Mouse (Mus musculus) central nervous system, embryonic 14 days (tissue): ENCODE results near the gene Sptbn1. TPM values are rescaled to one million over a fixed set of nuclear protein-coding genes. Genes with fewer than 3 reads are reported as not detected.

Experiments used
- polyA plus RNA-seq: library from polyadenylated mRNA; depleted of rRNA; stranded (reverse); fragments of >200 nt; gene quantifications from 2 replicates; pipeline ENCODE4 v1.2.3, GENCODE M21; 2012; rRNA removed

The Sptbn1 gene
- polyA plus RNA-seq, result 115 and 136 TPM in 2 replicates

DNA sequence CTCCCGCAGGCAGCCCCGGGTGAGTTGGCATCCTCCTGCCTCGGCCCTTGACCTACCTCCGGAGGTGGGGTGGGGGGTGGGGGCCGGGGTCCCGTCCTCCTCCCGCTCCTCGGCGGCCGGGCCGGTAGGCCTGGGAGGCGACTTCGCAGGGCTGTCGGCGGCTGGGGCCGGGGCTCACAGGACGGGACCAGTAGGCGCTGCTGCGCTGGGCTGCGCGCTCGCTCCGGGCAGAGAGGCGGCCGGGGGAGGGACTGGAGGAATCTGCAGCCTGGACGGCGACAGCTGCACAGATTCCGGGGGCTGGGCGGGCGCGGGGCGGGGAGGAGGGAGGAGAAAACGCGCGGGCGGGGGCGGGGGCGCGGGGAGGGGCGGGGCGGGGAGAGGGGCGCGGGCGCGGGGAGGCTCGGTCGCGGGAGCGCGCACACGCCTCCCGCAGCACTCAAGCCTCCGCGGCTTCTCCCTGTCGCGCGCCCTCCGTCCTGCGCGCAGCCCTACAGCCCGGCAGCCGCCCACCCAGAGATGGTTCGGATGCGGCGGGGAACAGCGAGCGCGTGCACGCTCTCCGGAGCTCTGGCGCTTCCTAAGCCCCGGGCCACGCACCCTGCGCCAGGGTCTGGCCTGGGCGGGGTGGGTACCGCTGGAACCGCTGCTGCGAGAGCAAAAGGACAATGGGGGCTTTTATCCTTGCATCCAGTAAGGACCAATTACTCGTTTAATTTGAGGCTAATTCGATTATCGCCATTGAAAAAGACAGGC lies at the start of gene Sptbn1:
TSS of gene Sptbn1 (minus strand) at position 284 of the 756 bp plus-strand sequence.

Other genes with a start within 250 kb of the Sptbn1 start
- 13.6 and 14.3 TPM in 2 replicates for gene Eml6, start 242.1 kb downstream of the Sptbn1 start, polyA plus RNA-seq
- gene 4930505A04Rik, start 203.7 kb upstream of the Sptbn1 start, polyA plus RNA-seq, result 0.10 TPM in 1 of 2 replicates, not detected in the other